Mouse (Mus musculus) neural tube, embryonic 14.5 days (tissue): ENCODE data around the gene Olfr568. TPM values are rescaled to one million over a fixed set of nuclear protein-coding genes. Genes with fewer than 3 reads are reported as not detected.

Experiments
- ATAC-seq: fragments of 200-750 bp; cut with Nextera tagmentation; 2 replicates; pipeline ENCODE4 v1.8.0; 2017; ENCODE audit warnings: low read depth, mild to moderate bottlenecking, moderate TSS enrichment, moderate library complexity
- H3K27ac ChIP-seq: fragments of 300-500 bp; sonication (generic); 2 replicates; pipeline ENCODE4 v1.5.1; 2014; ENCODE audit warnings: low read depth, mild to moderate bottlenecking, control low read depth, low read length, moderate library complexity, mixed read lengths
- H3K27me3 ChIP-seq: fragments of 300-500 bp; sonication (generic); 2 replicates; pipeline ENCODE4 v1.6.1; 2014; ENCODE audit warnings: low read length; ENCODE audit not compliant: control insufficient read depth, insufficient read depth
- H3K36me3 ChIP-seq: fragments of 300-500 bp; sonication (generic); 2 replicates; pipeline ENCODE4 v1.6.1; 2014; ENCODE audit warnings: low read length, mixed read lengths; ENCODE audit not compliant: control insufficient read depth, insufficient read depth
- H3K4me1 ChIP-seq: fragments of 300-500 bp; sonication (generic); 2 replicates; pipeline ENCODE4 v1.6.1; 2014; ENCODE audit warnings: low read length; ENCODE audit not compliant: control insufficient read depth, insufficient read depth
- H3K4me2 ChIP-seq: fragments of 300-500 bp; sonication (generic); 2 replicates; pipeline ENCODE4 v1.6.1; 2014; ENCODE audit warnings: mild to moderate bottlenecking, low read depth, low read length, control low read depth
- H3K4me3 ChIP-seq: fragments of 300-500 bp; sonication (generic); 2 replicates; pipeline ENCODE4 v1.5.1; 2014; ENCODE audit warnings: low read depth, low read length, control low read depth, mixed read lengths
- H3K9ac ChIP-seq: fragments of 300-500 bp; sonication (generic); replicated peaks from 2 replicates; pipeline ENCODE4 v1.6.1; 2014; ENCODE audit warnings: low read depth, mild to moderate bottlenecking, control low read depth, low read length, mixed read lengths
- H3K9me3 ChIP-seq: fragments of 300-500 bp; sonication (generic); 2 replicates; pipeline ENCODE4 v1.6.1; 2016; ENCODE audit warnings: low read length; ENCODE audit not compliant: control insufficient read depth
- WGBS: fragments of 180-500 bp; shearing (Covaris S2); extraction: QIAGEN DNeasy Blood & Tissue Kit; methylation state at CpG from one replicate; pipeline ENCODE4 v1.1.7; 2014; 5-methylcytosine and 5-hydroxymethylcytosine counted together
- polyA plus RNA-seq: library from polyadenylated mRNA; unstranded; fragments of >200 nt; fragmentation: Nextera tagmentation; extraction: Ambion mirVana; gene quantifications from 2 replicates; pipeline ENCODE4 v1.2.1, GENCODE M21; 2014

Olfr568 gene
- polyA plus RNA-seq, result not detected in 2 replicates

DNA sequence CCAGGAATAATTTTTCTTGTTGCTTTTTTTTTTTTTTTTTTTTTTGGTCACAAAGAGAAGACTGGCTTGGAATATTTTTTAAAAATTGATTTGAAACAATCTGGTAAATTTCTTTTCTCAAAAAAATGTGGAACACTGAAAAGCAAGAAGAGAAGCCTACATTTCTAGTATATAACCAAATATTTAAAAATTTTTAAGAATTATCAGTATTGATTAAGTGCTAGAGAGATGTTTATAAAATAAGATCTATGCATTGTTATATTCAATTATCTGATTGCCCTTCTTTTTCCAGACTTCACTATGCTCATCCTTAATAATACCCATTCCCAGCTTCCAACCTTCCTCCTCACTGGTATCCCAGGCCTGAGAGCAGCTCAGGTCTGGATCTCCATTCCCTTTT lies at the start of gene Olfr568:
Gene Olfr568 (plus strand): TSS at position 301 of the 400 bp plus-strand sequence.
- H3K9ac ChIP-seq, result no peak within 1 kb of the TSS
- H3K27ac ChIP-seq, result no peak within 1 kb of the TSS
- H3K4me1 ChIP-seq, result no peaks in the 10 kb centered on the region
- no peaks in the 10 kb centered on the region for H3K27me3 ChIP-seq
- H3K4me2 ChIP-seq, result no peak within 1 kb of the TSS
- no peak for ATAC-seq
- H3K4me3 ChIP-seq, result no peak within 1 kb of the TSS
- H3K9me3 ChIP-seq, result no peaks in the 10 kb centered on the region
- no peaks in the 10 kb centered on the region for H3K36me3 ChIP-seq

DNA sequence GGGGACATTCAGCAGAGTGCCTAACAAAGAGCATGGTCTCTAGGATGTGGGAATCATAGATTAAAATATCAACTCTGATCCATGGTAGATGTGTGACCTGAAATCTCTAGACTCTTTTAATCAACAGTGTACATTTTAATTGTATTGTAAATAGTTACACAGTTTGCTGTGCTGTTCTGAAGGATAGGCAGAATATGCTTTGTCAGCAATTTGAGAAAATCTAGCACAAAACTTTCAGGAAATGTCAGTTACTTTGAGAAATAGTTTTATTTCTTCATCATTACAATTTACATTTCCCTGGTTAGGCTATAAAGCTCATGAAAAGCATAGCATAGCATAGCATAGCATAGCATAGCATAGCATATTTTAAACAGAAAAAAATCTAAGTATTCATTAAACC lies 21.1 kb upstream of the Olfr568 start:
- Histone ChIP-seq H3K4me2 (no peak overlapping the region), H3K27ac (no peak overlapping the region), H3K4me3 (no peak overlapping the region), H3K9me3 (no peaks in the 10 kb centered on the region), H3K27me3 (no peaks in the 10 kb centered on the region), H3K4me1 (no peaks in the 10 kb centered on the region), H3K36me3 (no peaks in the 10 kb centered on the region), H3K9ac (no peak overlapping the region)
- no peak for ATAC-seq

DNA sequence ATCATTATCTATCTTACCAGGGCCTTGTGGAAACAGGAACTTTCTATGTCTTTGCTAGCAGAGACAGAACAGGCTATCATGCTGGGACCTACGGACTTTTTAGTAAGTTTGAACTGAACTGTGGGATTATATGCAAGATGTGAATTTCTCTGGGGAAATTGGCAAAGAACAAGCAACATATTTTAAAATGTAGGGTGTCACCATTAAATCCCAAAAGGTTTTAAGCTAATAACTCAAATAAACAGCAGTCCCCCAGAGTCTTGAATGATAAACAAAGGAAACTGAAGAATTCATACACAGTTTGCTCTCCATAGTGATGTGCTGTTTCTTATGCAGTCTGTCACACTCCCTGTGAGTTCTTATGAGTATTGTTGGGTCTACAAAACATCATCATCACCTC lies 18.3 kb upstream of the Olfr568 start, which contains the start of gene Olfr566:
Gene Olfr566 (minus strand): TSS at position 101 of the 400 bp plus-strand sequence.
- no peak for ATAC-seq
- no peaks in the 10 kb centered on the region for H3K9me3 ChIP-seq
- H3K9ac ChIP-seq, result no peak within 1 kb of the TSS
- 84% methylated on average over 1 of the region's 1 CpGs for WGBS
- no peak within 1 kb of the TSS for H3K4me2 ChIP-seq
- H3K36me3 ChIP-seq, result no peaks in the 10 kb centered on the region
- H3K4me3 ChIP-seq, result no peak within 1 kb of the TSS
- no peaks in the 10 kb centered on the region for H3K27me3 ChIP-seq
- H3K4me1 ChIP-seq, result no peaks in the 10 kb centered on the region
- no peak within 1 kb of the TSS for H3K27ac ChIP-seq

DNA sequence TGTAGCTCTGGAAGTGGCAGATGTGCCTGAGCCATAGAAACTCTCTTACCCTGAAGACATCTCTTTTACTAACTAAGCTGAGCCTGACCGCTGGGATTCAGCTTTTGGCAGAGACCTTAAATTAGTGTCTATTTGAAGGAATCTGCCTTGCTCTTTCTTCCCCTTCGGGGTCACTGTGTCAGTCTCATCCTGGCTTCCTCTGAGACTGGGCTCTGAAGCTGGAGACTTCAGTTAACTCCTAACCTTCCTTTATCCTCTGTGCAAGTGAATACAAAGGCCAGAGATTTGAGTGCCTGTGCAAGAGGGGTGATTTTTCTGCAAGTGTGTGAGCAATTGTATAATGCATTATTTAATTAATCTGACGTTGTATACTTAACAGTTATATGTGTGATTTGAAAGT lies 13.9 kb downstream of the Olfr568 start, which contains the start of gene Olfr569:
Gene Olfr569 (minus strand): TSS at position 101 of the 400 bp plus-strand sequence.
- Histone ChIP-seq H3K4me2 (no peak within 1 kb of the TSS), H3K36me3 (no peaks in the 10 kb centered on the region), H3K9me3 (no peaks in the 10 kb centered on the region), H3K4me3 (no peak within 1 kb of the TSS), H3K4me1 (no peaks in the 10 kb centered on the region), H3K9ac (no peak within 1 kb of the TSS), H3K27me3 (no peaks in the 10 kb centered on the region), H3K27ac (no peak within 1 kb of the TSS)
- 74% methylated on average over 3 of the region's 3 CpGs for WGBS
- no peak for ATAC-seq

DNA sequence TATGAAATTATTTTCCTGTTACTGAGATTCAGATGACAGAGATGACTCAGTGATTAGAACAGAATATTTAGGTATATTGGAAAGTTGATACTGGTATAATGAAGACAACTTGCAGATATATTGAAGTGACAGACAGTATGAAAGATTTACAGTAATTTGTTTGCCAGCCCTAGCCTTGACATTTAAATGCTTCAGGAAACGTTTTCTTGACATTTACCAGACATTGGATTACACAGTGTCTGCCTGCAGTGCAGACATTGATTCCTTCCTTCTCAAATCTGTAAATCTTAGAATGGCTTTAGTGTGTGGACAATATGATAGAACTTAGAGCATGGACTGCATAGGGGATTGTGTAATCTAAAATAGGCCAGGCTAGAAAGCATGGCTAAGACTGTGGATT lies 38.3 kb downstream of the Olfr568 start:
- Histone ChIP-seq H3K4me2 (no peak overlapping the region), H3K9ac (no peak overlapping the region), H3K4me3 (no peak overlapping the region), H3K27me3 (no peaks in the 10 kb centered on the region), H3K9me3 (no peaks in the 10 kb centered on the region), H3K4me1 (no peaks in the 10 kb centered on the region), H3K27ac (no peak overlapping the region), H3K36me3 (no peaks in the 10 kb centered on the region)
- no peak for ATAC-seq
- WGBS, result 39% methylated on average over 1 of the region's 1 CpGs

DNA sequence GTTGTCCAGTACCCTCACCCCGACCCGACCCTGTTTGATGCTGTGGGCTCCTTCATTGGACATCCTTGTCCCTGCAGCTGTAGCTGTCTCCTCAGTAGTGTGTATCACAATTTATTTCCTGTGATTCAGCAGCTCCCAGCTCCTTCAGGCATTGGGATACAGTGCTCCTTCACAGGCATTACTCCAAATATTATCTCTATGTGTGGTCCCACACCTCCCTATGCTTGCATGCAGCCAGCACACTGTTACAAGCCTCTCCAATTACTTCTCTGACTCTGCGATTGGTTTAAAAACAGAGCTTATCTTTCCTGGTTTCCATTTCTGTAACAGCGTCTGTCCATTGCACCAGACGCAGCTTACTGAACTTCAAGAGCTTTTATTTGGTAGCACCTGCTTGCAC lies 39.5 kb downstream of the Olfr568 start:
- Histone ChIP-seq H3K27me3 (no peaks in the 10 kb centered on the region), H3K4me2 (no peak overlapping the region), H3K4me3 (no peak overlapping the region), H3K9me3 (no peaks in the 10 kb centered on the region), H3K9ac (no peak overlapping the region), H3K4me1 (no peaks in the 10 kb centered on the region), H3K36me3 (no peaks in the 10 kb centered on the region), H3K27ac (no peak overlapping the region)
- ATAC-seq, result no peak
- 82% methylated on average over 5 of the region's 5 CpGs for WGBS

DNA sequence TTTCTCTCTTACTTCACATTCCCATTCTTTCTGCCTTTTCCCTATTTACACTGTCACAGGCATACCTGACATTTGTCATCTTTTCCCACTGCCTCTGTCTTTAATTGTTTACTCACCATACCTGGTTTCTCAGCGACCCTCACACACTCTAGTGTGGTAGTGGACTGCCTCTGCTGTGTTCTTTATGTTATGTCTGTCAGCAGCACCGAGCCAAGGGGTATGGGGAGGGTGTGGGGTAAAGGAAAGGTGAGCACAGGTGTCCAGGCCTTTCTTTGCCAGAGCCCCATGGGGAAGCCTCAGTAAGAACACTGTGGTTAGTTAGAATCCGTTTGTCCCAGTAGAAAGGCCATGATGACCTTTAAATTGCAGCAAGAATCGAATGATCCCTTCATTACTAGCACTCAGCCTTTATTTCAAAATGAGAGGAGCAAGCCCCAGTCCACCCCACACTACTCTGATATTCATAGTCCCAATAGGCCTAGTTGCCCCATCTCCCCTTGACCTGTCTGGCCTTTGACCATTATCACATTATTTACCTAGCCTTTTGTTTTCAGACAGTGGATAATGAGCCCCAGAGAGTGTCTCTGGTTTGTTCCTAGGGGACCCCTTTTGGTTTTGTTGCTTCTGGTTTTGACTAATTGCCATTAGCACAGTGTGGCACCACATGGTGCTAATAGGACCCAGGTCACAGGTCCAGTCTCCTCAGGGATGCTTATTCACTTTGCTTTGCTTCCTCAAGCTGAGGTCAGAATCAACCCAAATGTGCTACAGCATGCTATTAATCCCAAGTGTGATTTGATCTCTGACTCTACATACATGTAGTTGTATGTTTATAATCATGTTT lies 40.3 kb downstream of the Olfr568 start, which contains the start of gene Olfr571:
Gene Olfr571 (minus strand): TSS at position 505 of the 844 bp plus-strand sequence.
- H3K4me3 ChIP-seq, result no peak within 1 kb of the TSS
- H3K27ac ChIP-seq, result no peak within 1 kb of the TSS
- H3K9ac ChIP-seq, result no peak within 1 kb of the TSS
- no peaks in the 10 kb centered on the region for H3K4me1 ChIP-seq
- H3K36me3 ChIP-seq, result no peaks in the 10 kb centered on the region
- no peaks in the 10 kb centered on the region for H3K9me3 ChIP-seq
- no peak for ATAC-seq
- no peak within 1 kb of the TSS for H3K4me2 ChIP-seq
- 49% methylated on average over 4 of the region's 4 CpGs for WGBS
- no peaks in the 10 kb centered on the region for H3K27me3 ChIP-seq

DNA sequence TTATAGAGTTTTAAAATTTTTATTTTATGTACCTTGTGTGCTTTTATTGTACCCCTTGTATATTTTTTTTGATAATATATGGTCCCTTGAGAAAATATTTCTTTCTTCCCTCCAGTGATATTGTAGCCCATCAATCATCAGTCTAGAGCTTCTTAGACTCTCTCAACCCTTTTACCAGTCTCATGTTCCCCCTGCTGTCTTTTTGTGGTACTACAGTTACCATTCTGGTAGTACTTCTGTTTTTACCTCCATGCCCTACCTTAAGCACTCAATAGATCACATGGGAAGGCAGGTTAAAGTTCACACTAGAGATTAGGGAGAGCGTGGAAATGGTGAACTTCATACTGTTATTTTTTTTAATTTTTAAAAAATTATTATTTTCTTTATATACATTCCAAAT lies 42.7 kb downstream of the Olfr568 start:
- Histone ChIP-seq H3K27ac (no peak overlapping the region), H3K27me3 (no peaks in the 10 kb centered on the region), H3K36me3 (no peaks in the 10 kb centered on the region), H3K9me3 (no peaks in the 10 kb centered on the region), H3K9ac (no peak overlapping the region), H3K4me3 (no peak overlapping the region), H3K4me1 (no peaks in the 10 kb centered on the region), H3K4me2 (no peak overlapping the region)
- 21% methylated on average over 1 of the region's 1 CpGs for WGBS
- peak; percentile 79 for ATAC-seq

DNA sequence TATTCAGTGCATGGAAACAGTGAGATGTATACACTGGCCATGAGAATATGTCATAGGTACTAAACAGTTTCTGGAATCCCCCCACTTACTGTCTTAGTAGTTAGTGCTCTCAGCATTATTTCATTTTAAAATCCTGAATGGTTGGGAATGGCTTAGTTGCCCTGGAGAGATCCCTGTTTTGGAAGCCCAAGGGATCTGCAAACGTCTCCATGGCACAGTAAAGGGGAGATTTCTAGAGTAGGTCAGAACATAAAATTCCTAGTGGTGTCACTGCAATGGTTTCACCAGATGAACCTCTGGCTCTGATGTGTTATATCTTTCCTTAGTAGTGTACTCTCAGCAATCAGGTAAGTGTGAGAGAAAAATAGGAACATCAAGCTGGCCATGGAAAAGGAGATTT lies 47.2 kb downstream of the Olfr568 start, which contains the start of gene Olfr572:
Gene Olfr572 (plus strand): TSS at position 301 of the 400 bp plus-strand sequence.
- Histone ChIP-seq H3K4me2 (no peak within 1 kb of the TSS), H3K4me1 (no peaks in the 10 kb centered on the region), H3K27me3 (no peaks in the 10 kb centered on the region), H3K27ac (no peak within 1 kb of the TSS), H3K36me3 (no peaks in the 10 kb centered on the region), H3K9me3 (no peaks in the 10 kb centered on the region), H3K9ac (no peak within 1 kb of the TSS), H3K4me3 (no peak within 1 kb of the TSS)
- ATAC-seq, result no peak
- WGBS, result 74% methylated on average over 1 of the region's 1 CpGs
